8 mouse cellular contexts compared by ENCODE assay signal in genomic region chr3:37874864-37875263, GRCm38 (mm10).
DNase-seq lines count a peak whose midpoint lies in the region; ATAC-seq lines count a peak whose summit lies in the region.

No protein-coding gene starts in this region.

- H3K4me3 ChIP-seq in hindbrain, embryonic 13.5 days = no peak overlapping the region
- no peak overlapping the region for H3K4me3 ChIP-seq in hindbrain, embryonic 11.5 days (ENCODE audit: low read depth, low read length)
- no peak overlapping the region for H3K4me3 ChIP-seq in embryonic facial prominence, embryonic 13.5 days
- H3K4me3 ChIP-seq in heart, embryonic 16.5 days (ENCODE audit: low read length) = no peak overlapping the region
- no peak overlapping the region for H3K4me3 ChIP-seq in limb, embryonic 15.5 days

- no peak overlapping the region for H3K9ac ChIP-seq in hindbrain, embryonic 13.5 days
- no peak overlapping the region for H3K9ac ChIP-seq in hindbrain, embryonic 11.5 days (ENCODE audit: low read depth, low read length)
- no peak overlapping the region for H3K9ac ChIP-seq in embryonic facial prominence, embryonic 13.5 days
- H3K9ac ChIP-seq in heart, embryonic 16.5 days (ENCODE audit: low read length) = peak overlapping the region; percentile 22; the same call in 1 of the 2 replicates
- no peak overlapping the region for H3K9ac ChIP-seq in limb, embryonic 15.5 days

- H3K4me1 ChIP-seq in hindbrain, embryonic 13.5 days (replicated peaks) = peaks cover 16% of the 10 kb centered on the region; the same call in 1 of the 2 replicates
- H3K4me1 ChIP-seq in hindbrain, embryonic 11.5 days (replicated peaks; ENCODE audit: control insufficient read depth, insufficient read depth, low read length) = no peaks in the 10 kb centered on the region; the same call in 1 of the 2 replicates
- peaks cover 30% of the 10 kb centered on the region for H3K4me1 ChIP-seq in embryonic facial prominence, embryonic 13.5 days
- peaks cover 21% of the 10 kb centered on the region for H3K4me1 ChIP-seq in heart, embryonic 16.5 days (ENCODE audit: control insufficient read depth, insufficient read depth, low read length)
- H3K4me1 ChIP-seq in limb, embryonic 15.5 days = peaks cover 19% of the 10 kb centered on the region

- no peaks in the 10 kb centered on the region; the same call in 1 of the 2 replicates for H3K27me3 ChIP-seq in hindbrain, embryonic 13.5 days
- no peaks in the 10 kb centered on the region for H3K27me3 ChIP-seq in hindbrain, embryonic 11.5 days (ENCODE audit: control insufficient read depth, insufficient read depth, low read length)
- H3K27me3 ChIP-seq in embryonic facial prominence, embryonic 13.5 days = no peaks in the 10 kb centered on the region
- no peaks in the 10 kb centered on the region for H3K27me3 ChIP-seq in heart, embryonic 16.5 days (ENCODE audit: control insufficient read depth, insufficient read depth, low read length)
- no peaks in the 10 kb centered on the region for H3K27me3 ChIP-seq in limb, embryonic 15.5 days

- ATAC-seq in hindbrain, embryonic 13.5 days (ENCODE audit: low FRiP score) = no peak
- ATAC-seq in hindbrain, embryonic 11.5 days (ENCODE audit: low FRiP score) = no peak
- ATAC-seq in embryonic facial prominence, embryonic 13.5 days (ENCODE audit: insufficient number of reproducible peaks, insufficient read depth, low FRiP score, low TSS enrichment, low read depth) = no peak
- no peak; the same call in 1 of the 2 replicates for ATAC-seq in heart, embryonic 16.5 days (replicated peaks; ENCODE audit: extremely low read depth, insufficient read depth, low FRiP score)
- peak; percentile 48 for ATAC-seq in limb, embryonic 15.5 days (ENCODE audit: insufficient number of reproducible peaks, low FRiP score, low TSS enrichment, low read depth)

- DNase-seq in hindbrain, embryonic 11.5 days (ENCODE audit: low spot score) = no peak
- no peak for DNase-seq in thymus, postnatal 4 days
- no peak for DNase-seq in adrenal gland, adult 18-20 months (ENCODE audit: low spot score in 2 of 2)
- DNase-seq in cerebellum, postnatal 36 days = no peak

- H3K36me3 ChIP-seq in hindbrain, embryonic 13.5 days = no peaks in the 10 kb centered on the region
- no peaks in the 10 kb centered on the region for H3K36me3 ChIP-seq in hindbrain, embryonic 11.5 days (ENCODE audit: control insufficient read depth, insufficient read depth, low read length)
- no peaks in the 10 kb centered on the region for H3K36me3 ChIP-seq in embryonic facial prominence, embryonic 13.5 days
- no peaks in the 10 kb centered on the region for H3K36me3 ChIP-seq in heart, embryonic 16.5 days (ENCODE audit: control insufficient read depth, insufficient read depth)
- H3K36me3 ChIP-seq in limb, embryonic 15.5 days = no peaks in the 10 kb centered on the region

- WGBS in hindbrain, embryonic 13.5 days = 87% methylated on average over 6 of the region's 6 CpGs
- WGBS in hindbrain, embryonic 11.5 days = 90% methylated on average over 6 of the region's 6 CpGs
- 66% methylated on average over 6 of the region's 6 CpGs for WGBS in embryonic facial prominence, embryonic 13.5 days
- 46% methylated on average over 6 of the region's 6 CpGs for WGBS in heart, embryonic 16.5 days
- 49% methylated on average over 6 of the region's 6 CpGs for WGBS in limb, embryonic 15.5 days

- no peaks in the 10 kb centered on the region for H3K9me3 ChIP-seq in hindbrain, embryonic 13.5 days
- no peaks in the 10 kb centered on the region for H3K9me3 ChIP-seq in hindbrain, embryonic 11.5 days (ENCODE audit: control insufficient read depth, low read length)
- no peaks in the 10 kb centered on the region for H3K9me3 ChIP-seq in embryonic facial prominence, embryonic 13.5 days
- no peaks in the 10 kb centered on the region for H3K9me3 ChIP-seq in heart, embryonic 16.5 days (replicated peaks; ENCODE audit: control insufficient read depth, low read length)
- H3K9me3 ChIP-seq in limb, embryonic 15.5 days = no peaks in the 10 kb centered on the region

- H3K4me2 ChIP-seq in hindbrain, embryonic 13.5 days = no peak overlapping the region
- H3K4me2 ChIP-seq in hindbrain, embryonic 11.5 days (replicated peaks; ENCODE audit: low read depth, low read length) = no peak overlapping the region
- H3K4me2 ChIP-seq in embryonic facial prominence, embryonic 13.5 days = no peak overlapping the region
- H3K4me2 ChIP-seq in heart, embryonic 16.5 days (ENCODE audit: low read depth, low read length) = no peak overlapping the region
- H3K4me2 ChIP-seq in limb, embryonic 15.5 days = no peak overlapping the region

- H3K27ac ChIP-seq in hindbrain, embryonic 13.5 days = 0 out of 2 replicates have a peak overlapping the region, but pooled peaks have one; percentile 9
- no peak overlapping the region for H3K27ac ChIP-seq in hindbrain, embryonic 11.5 days (ENCODE audit: low read depth, low read length)
- H3K27ac ChIP-seq in embryonic facial prominence, embryonic 13.5 days = peak overlapping the region; percentile 83
- H3K27ac ChIP-seq in heart, embryonic 16.5 days (ENCODE audit: low read length) = peak overlapping the region; percentile 99
- peak overlapping the region; percentile 92 for H3K27ac ChIP-seq in limb, embryonic 15.5 days
